Mouse (Mus musculus): ENCODE measurements around the gene Dtd1. TPM values are rescaled to one million over a fixed set of nuclear protein-coding genes. Genes with fewer than 3 reads are reported as not detected.

Gene Dtd1
- total and polyA plus RNA-seq, 3 experiments, result 32.5 to 36.0 TPM; not detected in 1

DNA sequence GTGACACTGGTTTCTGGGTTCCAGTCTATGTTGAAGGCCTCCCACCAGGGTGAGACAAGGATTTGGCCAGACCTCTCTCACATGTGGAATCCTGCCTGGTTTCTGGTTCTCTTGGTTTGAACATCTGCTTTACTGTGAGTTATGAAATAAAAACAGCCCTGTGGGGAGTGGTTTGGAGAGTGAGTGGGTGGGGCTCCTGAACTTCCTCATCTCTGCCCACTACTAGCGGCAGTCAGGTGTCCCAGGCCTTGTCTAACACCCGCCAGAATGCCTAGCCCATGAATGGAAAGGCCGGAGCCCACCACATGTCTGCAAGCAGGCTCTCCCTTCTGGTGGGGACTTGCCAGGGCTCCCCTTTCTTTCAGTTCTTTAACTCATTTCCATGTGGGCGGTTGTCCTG lies 42.3 kb downstream of the Dtd1 start:
- H3K27ac ChIP-seq (ENCODE audit: control insufficient read depth, low read depth, low read length), result no peak overlapping the region
- peaks cover 0 to 3% of the 10 kb centered on the region in 2 experiments; a peak in 2 of 4 replicates for H3K36me3 ChIP-seq (ENCODE audit: control insufficient read depth in 1 of 2, insufficient read depth in 2 of 2, low read length in 2 of 2)
- DNase-seq (ENCODE audit: low read depth, low spot score), result peak; percentile 61
- H3K27me3 ChIP-seq (ENCODE audit: control insufficient read depth in 1 of 2, insufficient read depth in 2 of 2, low read length in 2 of 2), result no peaks in the 10 kb centered on the region
- no peaks in the 10 kb centered on the region for H3K79me2 ChIP-seq (ENCODE audit: control insufficient read depth, insufficient read depth, low read length, poor library complexity)
- H3K4me3 ChIP-seq (ENCODE audit: control insufficient read depth in 1 of 2, insufficient read depth in 1 of 2, low read depth in 2 of 2, low read length in 2 of 2), result no peak overlapping the region
- H3K4me1 ChIP-seq (ENCODE audit: control insufficient read depth in 1 of 2, insufficient read depth in 2 of 2, low read length in 2 of 2), result peaks cover 0 to 2% of the 10 kb centered on the region in 2 experiments; a peak in 1 of 4 replicates
- H3K9ac ChIP-seq (ENCODE audit: control insufficient read depth, low read depth, low read length, poor library complexity, severe bottlenecking), result no peak overlapping the region
- TF ChIP-seq TBP (IDR thresholded peaks at IDR 0.05; ENCODE audit: low read depth, low read length) (no peak), ZMIZ1 (IDR thresholded peaks at IDR 0.05; ENCODE audit: low read depth, low read length) (no peak), USF1 (IDR thresholded peaks at IDR 0.05; ENCODE audit: low read depth, low read length) (0 out of 2 replicates have a peak, but pooled peaks have one; percentile 48)
- H3K9me3 ChIP-seq (replicated peaks; ENCODE audit: insufficient read depth, low read length), result no peaks in the 10 kb centered on the region

DNA sequence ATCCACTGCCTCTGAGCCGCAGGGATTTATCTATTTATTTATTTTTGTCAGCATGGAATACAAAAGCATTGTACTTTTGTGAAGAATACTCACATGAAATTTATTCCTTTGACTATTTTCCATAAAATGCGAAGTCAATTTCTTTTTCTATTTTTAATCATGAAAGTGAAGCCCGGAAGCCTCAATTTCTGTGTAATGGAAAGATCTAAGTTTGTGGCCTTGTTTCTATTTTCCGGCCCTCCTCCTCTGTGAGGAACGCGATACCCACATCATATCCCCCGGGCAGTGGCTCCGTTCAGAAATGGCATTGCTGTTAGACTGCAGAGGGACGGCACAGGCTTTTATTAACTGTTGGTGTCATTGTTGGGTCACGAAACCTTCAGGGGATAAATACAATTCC lies 46.7 kb downstream of the Dtd1 start:
- Histone ChIP-seq H3K27me3 (ENCODE audit: control insufficient read depth in 1 of 2, insufficient read depth in 2 of 2, low read length in 2 of 2) (no peaks in the 10 kb centered on the region), H3K4me3 (ENCODE audit: control insufficient read depth in 1 of 2, insufficient read depth in 1 of 2, low read depth in 2 of 2, low read length in 2 of 2) (no peak overlapping the region), H3K79me2 (ENCODE audit: control insufficient read depth, insufficient read depth, low read length, poor library complexity) (no peaks in the 10 kb centered on the region), H3K27ac (ENCODE audit: control insufficient read depth, low read depth, low read length) (no peak overlapping the region), H3K9ac (ENCODE audit: control insufficient read depth, low read depth, low read length, poor library complexity, severe bottlenecking) (no peak overlapping the region), H3K36me3 (ENCODE audit: control insufficient read depth in 1 of 2, insufficient read depth in 2 of 2, low read length in 2 of 2) (peaks cover 0 to 3% of the 10 kb centered on the region in 2 experiments; a peak in 2 of 4 replicates), H3K9me3 (replicated peaks; ENCODE audit: insufficient read depth, low read length) (no peaks in the 10 kb centered on the region), H3K4me1 (ENCODE audit: control insufficient read depth in 1 of 2, insufficient read depth in 2 of 2, low read length in 2 of 2) (peaks cover 0 to 2% of the 10 kb centered on the region in 2 experiments; a peak in 1 of 4 replicates)
- TF ChIP-seq NELFE (IDR thresholded peaks at IDR 0.05; ENCODE audit: low read depth, low read length), result no peak
- no peak for TF ChIP-seq GABPA (IDR thresholded peaks at IDR 0.05; ENCODE audit: low read depth, low read length)
- no peak for TF ChIP-seq MAFK (IDR thresholded peaks at IDR 0.05; ENCODE audit: borderline replicate concordance, low read depth, low read length)
- TF ChIP-seq GATA1 (IDR thresholded peaks at IDR 0.05; ENCODE audit: low read depth, low read length), result no peak
- TF ChIP-seq SMC3 (IDR thresholded peaks at IDR 0.05; ENCODE audit: low read depth, low read length), result no peak
- no peak for TF ChIP-seq ETS1 (IDR thresholded peaks at IDR 0.05; ENCODE audit: low read depth, low read length)
- TF ChIP-seq MXI1 (IDR thresholded peaks at IDR 0.05; ENCODE audit: low read depth, low read length), result no peak
- no peak for TF ChIP-seq EP300 (IDR thresholded peaks at IDR 0.05; ENCODE audit: low read depth in 1 of 2, low read length in 2 of 2)
- TF ChIP-seq NRF1 (IDR thresholded peaks at IDR 0.05; ENCODE audit: insufficient read depth, low read depth, low read length, poor library complexity, severe bottlenecking), result no peak
- no peak for TF ChIP-seq MEF2A (IDR thresholded peaks at IDR 0.05; ENCODE audit: extremely low read depth, insufficient replicate concordance, low read depth, low read length, poor library complexity, severe bottlenecking)
- no peak for TF ChIP-seq MYC (IDR thresholded peaks at IDR 0.05; ENCODE audit: low read depth, low read length)
- TF ChIP-seq USF1 (IDR thresholded peaks at IDR 0.05; ENCODE audit: low read depth, low read length), result no peak
- TF ChIP-seq MYB (IDR thresholded peaks at IDR 0.05; ENCODE audit: low read depth, low read length), result no peak
- no peak for TF ChIP-seq MAZ (IDR thresholded peaks at IDR 0.05; ENCODE audit: low read depth, low read length)
- TF ChIP-seq ZMIZ1 (IDR thresholded peaks at IDR 0.05; ENCODE audit: low read depth, low read length), result no peak
- no peak for TF ChIP-seq TAL1 (IDR thresholded peaks at IDR 0.05; ENCODE audit: low read length)
- no peak for TF ChIP-seq CTCF (IDR thresholded peaks at IDR 0.05 in 2 of 3, conservative IDR thresholded peaks at IDR 0.05 in 1 of 3; ENCODE audit: control insufficient read depth in 1 of 3, insufficient read depth in 1 of 3, low read depth in 2 of 3, low read length in 3 of 3, poor library complexity in 1 of 3, severe bottlenecking in 1 of 3)
- no peak for DNase-seq (ENCODE audit: low read depth, low spot score)

All from MEL (cell line).